Mouse (Mus musculus): ENCODE measurements around the gene Snx29. TPM values are rescaled to one million over a fixed set of nuclear protein-coding genes. Genes with fewer than 3 reads are reported as not detected.

Snx29 gene
- polyA plus RNA-seq, 1 experiment: not detected

GRCm38 (mm10) chr16:11755281-11756066, 432.8 kb downstream of the Snx29 start:
- WGBS: 88% methylated on average over 9 of the region's 9 CpGs
- TF ChIP-seq CTCF (IDR thresholded peaks at IDR 0.05; ENCODE audit: insufficient read depth, low read depth, low read length) (no peak), POLR2A (IDR thresholded peaks at IDR 0.05; ENCODE audit: insufficient read depth, low read depth, low read length) (no peak)
- Histone ChIP-seq H3K4me3 (ENCODE audit: insufficient read depth, low read depth, low read length) (no peak overlapping the region), H3K4me1 (ENCODE audit: control insufficient read depth, insufficient read depth, low read length) (no peaks in the 10 kb centered on the region), H3K27ac (ENCODE audit: insufficient read depth, low read depth, low read length) (no peak overlapping the region)

DNA sequence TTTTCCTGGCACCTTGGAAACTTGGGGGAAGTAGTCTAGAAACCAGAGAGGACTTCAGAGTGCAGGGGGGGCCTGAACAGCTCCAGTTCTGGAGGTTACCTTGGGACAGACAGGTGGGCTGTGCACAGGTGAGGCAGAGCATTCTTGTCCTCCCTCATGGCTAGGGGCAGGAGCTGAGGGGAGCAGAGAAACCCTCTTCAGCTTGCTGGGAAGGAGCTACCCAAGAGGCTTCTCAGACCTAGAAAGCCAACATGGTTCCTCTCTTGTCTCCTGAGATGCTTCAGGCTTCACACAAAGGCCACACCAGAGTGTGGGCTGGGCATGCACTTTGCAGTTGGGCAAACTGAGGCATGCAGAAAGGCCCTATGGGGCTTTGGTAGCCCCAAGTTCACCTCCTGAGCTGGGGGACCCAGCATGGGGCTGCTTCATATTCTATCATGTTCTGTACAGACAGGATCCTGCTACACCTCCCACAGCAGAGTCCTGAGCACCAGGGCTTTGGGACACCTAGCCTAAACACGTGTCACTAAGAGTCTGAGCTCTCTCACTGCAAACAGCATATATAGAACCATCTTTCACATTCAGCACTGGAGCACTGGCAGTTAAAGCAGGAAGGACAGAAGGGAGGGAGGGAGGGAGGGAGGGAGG, 434.0 kb downstream of the Snx29 start:
- Histone ChIP-seq H3K27ac (ENCODE audit: insufficient read depth, low read depth, low read length) (no peak overlapping the region), H3K4me3 (ENCODE audit: insufficient read depth, low read depth, low read length) (no peak overlapping the region), H3K4me1 (ENCODE audit: control insufficient read depth, insufficient read depth, low read length) (no peaks in the 10 kb centered on the region)
- TF ChIP-seq CTCF (IDR thresholded peaks at IDR 0.05; ENCODE audit: insufficient read depth, low read depth, low read length) (no peak), POLR2A (IDR thresholded peaks at IDR 0.05; ENCODE audit: insufficient read depth, low read depth, low read length) (no peak)
- WGBS: 65% methylated on average over 1 of the region's 1 CpGs

DNA sequence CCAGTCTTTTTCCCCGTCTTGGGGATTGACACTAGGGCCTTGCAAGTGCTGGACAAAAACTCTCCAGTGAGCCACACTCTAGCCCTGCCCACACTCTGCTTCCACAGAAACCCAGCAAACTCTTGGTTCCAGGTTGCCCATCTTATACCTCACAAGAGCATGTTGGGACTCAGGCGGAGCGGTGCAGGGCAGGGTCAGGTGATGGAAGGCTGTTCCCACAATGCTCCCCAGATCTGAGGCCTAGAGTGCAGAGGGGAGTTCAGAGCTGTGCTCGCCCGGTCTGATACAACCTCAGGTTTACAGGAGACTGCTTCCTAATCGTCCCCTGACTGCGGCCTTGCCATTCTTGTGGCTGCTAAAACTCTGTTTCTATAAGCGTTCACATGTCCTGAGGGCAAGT, 434.8 kb downstream of the Snx29 start:
- TF ChIP-seq POLR2A (IDR thresholded peaks at IDR 0.05; ENCODE audit: insufficient read depth, low read depth, low read length) (no peak), CTCF (IDR thresholded peaks at IDR 0.05; ENCODE audit: insufficient read depth, low read depth, low read length) (no peak)
- no peaks in the 10 kb centered on the region for H3K4me1 ChIP-seq (ENCODE audit: control insufficient read depth, insufficient read depth, low read length)
- WGBS: 93% methylated on average over 8 of the region's 8 CpGs
- no peak overlapping the region for H3K4me3 ChIP-seq (ENCODE audit: insufficient read depth, low read depth, low read length)
- no peak overlapping the region for H3K27ac ChIP-seq (ENCODE audit: insufficient read depth, low read depth, low read length)

GRCm38 (mm10) chr16:11757951-11758350, 435.2 kb downstream of the Snx29 start:
- H3K4me3 ChIP-seq (ENCODE audit: insufficient read depth, low read depth, low read length): no peak overlapping the region
- H3K27ac ChIP-seq (ENCODE audit: insufficient read depth, low read depth, low read length): no peak overlapping the region
- 84% methylated on average over 7 of the region's 7 CpGs for WGBS
- no peaks in the 10 kb centered on the region for H3K4me1 ChIP-seq (ENCODE audit: control insufficient read depth, insufficient read depth, low read length)
- TF ChIP-seq POLR2A (IDR thresholded peaks at IDR 0.05; ENCODE audit: insufficient read depth, low read depth, low read length) (no peak), CTCF (IDR thresholded peaks at IDR 0.05; ENCODE audit: insufficient read depth, low read depth, low read length) (no peak)

DNA sequence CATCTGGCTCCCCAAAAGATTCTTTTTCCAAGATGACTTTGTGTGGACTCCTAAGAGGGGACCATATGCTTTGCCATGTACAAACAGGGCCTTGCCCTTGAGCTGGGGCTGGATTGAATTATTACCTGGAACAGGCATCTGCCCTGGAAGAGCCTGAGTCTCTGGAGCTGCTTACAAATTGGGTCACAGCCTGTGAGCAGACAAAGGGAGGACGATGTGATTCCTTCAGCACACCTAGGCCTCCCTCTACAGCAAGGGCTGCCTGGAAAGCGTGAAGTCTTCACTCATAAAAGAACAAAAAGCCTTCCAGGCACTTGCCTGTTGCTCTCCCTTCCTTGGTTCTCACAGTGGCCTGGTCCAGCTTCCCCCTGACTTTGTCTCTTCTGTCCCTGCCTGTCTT, 449.6 kb downstream of the Snx29 start:
- no peak overlapping the region for H3K4me3 ChIP-seq (ENCODE audit: insufficient read depth, low read depth, low read length)
- TF ChIP-seq CTCF (IDR thresholded peaks at IDR 0.05; ENCODE audit: insufficient read depth, low read depth, low read length): no peak
- TF ChIP-seq POLR2A (IDR thresholded peaks at IDR 0.05; ENCODE audit: insufficient read depth, low read depth, low read length): no peak
- 91% methylated on average over 2 of the region's 2 CpGs for WGBS
- no peak overlapping the region for H3K27ac ChIP-seq (ENCODE audit: insufficient read depth, low read depth, low read length)
- H3K4me1 ChIP-seq (ENCODE audit: control insufficient read depth, insufficient read depth, low read length): no peaks in the 10 kb centered on the region

DNA sequence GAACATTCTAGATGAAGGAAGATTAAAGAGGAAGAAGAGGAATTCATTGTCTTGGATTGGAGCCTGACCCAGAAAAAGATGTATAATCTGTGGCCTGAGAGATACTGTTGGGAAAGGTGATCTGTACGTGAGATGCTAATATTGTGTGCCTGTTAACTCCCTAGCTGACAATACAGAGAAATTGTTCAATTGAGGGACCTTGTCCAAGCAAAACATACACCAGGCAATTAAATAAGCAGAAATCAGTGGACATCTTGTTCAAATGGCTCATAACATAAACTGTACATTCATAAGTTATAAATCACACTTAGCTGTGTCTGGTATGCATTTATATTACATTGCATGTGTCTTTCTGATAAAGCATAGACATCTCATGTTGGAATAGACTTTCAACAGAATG, 451.6 kb downstream of the Snx29 start:
- Histone ChIP-seq H3K4me1 (ENCODE audit: control insufficient read depth, insufficient read depth, low read length) (peaks cover 5% of the 10 kb centered on the region; the same call in 1 of the 2 replicates), H3K27ac (ENCODE audit: insufficient read depth, low read depth, low read length) (no peak overlapping the region), H3K4me3 (ENCODE audit: insufficient read depth, low read depth, low read length) (no peak overlapping the region)
- WGBS: 89% methylated on average over 1 of the region's 1 CpGs
- TF ChIP-seq POLR2A (IDR thresholded peaks at IDR 0.05; ENCODE audit: insufficient read depth, low read depth, low read length) (no peak), CTCF (IDR thresholded peaks at IDR 0.05; ENCODE audit: insufficient read depth, low read depth, low read length) (no peak)

DNA sequence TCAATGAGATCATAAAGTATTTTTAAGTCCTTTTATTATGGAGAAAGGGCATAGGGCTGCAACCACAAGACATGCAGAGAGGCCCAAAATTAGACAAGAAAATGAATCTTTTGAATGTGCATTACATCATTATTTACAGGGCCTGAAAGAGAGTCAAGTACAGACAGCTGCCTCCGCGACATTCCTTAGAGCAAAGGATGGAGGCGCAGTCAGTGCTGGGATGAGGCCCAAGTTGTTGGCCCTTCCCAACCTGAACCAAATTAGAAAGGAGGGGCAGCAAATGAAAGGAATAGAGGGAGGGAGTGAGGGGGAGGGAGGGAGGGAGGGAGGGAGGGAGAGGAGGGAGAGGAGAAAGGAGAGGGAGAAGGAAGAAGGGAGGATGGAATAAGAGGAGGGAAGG, 453.8 kb downstream of the Snx29 start:
- Histone ChIP-seq H3K27ac (ENCODE audit: insufficient read depth, low read depth, low read length) (no peak overlapping the region), H3K4me1 (ENCODE audit: control insufficient read depth, insufficient read depth, low read length) (peaks cover 5% of the 10 kb centered on the region; the same call in 1 of the 2 replicates), H3K4me3 (ENCODE audit: insufficient read depth, low read depth, low read length) (no peak overlapping the region)
- WGBS: 75% methylated on average over 3 of the region's 3 CpGs
- TF ChIP-seq CTCF (IDR thresholded peaks at IDR 0.05; ENCODE audit: insufficient read depth, low read depth, low read length) (no peak), POLR2A (IDR thresholded peaks at IDR 0.05; ENCODE audit: insufficient read depth, low read depth, low read length) (no peak)

DNA sequence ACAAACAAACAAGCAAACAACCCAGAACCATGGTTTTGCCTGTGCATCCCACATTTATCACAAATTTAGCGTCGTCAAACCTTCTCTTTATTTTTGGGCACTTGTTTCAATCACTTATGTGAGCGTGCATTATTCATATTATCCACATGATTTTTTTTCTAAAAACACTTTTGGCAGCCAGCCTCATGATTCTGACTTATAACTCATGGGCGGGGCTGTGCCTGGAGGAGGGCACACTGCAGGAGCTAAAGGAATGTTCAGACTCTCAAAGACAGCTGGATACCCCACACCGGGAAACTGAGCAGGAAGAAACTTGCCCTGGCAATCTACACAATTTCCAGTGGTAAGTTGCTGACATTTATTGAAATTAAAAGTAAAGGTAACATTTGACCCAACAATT, 455.5 kb downstream of the Snx29 start:
- TF ChIP-seq POLR2A (IDR thresholded peaks at IDR 0.05; ENCODE audit: insufficient read depth, low read depth, low read length) (no peak), CTCF (IDR thresholded peaks at IDR 0.05; ENCODE audit: insufficient read depth, low read depth, low read length) (no peak)
- Histone ChIP-seq H3K27ac (ENCODE audit: insufficient read depth, low read depth, low read length) (no peak overlapping the region), H3K4me1 (ENCODE audit: control insufficient read depth, insufficient read depth, low read length) (peaks cover 5% of the 10 kb centered on the region; the same call in 1 of the 2 replicates), H3K4me3 (ENCODE audit: insufficient read depth, low read depth, low read length) (no peak overlapping the region)
- whole genome bisulfite sequencing: 76% methylated on average over 5 of the region's 5 CpGs

GRCm38 (mm10) chr16:11778715-11779460, 456.2 kb downstream of the Snx29 start:
- no peak overlapping the region for H3K4me3 ChIP-seq (ENCODE audit: insufficient read depth, low read depth, low read length)
- no peak for TF ChIP-seq POLR2A (IDR thresholded peaks at IDR 0.05; ENCODE audit: insufficient read depth, low read depth, low read length)
- no peak for TF ChIP-seq CTCF (IDR thresholded peaks at IDR 0.05; ENCODE audit: insufficient read depth, low read depth, low read length)
- peaks cover 5% of the 10 kb centered on the region; the same call in 1 of the 2 replicates for H3K4me1 ChIP-seq (ENCODE audit: control insufficient read depth, insufficient read depth, low read length)
- no peak overlapping the region for H3K27ac ChIP-seq (ENCODE audit: insufficient read depth, low read depth, low read length)
- WGBS: 76% methylated on average over 9 of the region's 9 CpGs
